Mouse (Mus musculus) embryonic facial prominence, embryonic 11.5 days (tissue): ENCODE data around the gene Ipo7. TPM values are rescaled to one million over a fixed set of nuclear protein-coding genes. Genes with fewer than 3 reads are reported as not detected.

Source experiments
- ATAC-seq: fragments of 200-750 bp; cut with Nextera tagmentation; replicated peaks from 2 replicates; pipeline ENCODE4 v1.8.0; 2017; ENCODE audit warnings: low read depth; ENCODE audit not compliant: insufficient number of reproducible peaks, low FRiP score, low TSS enrichment
- DNase-seq: peaks from one replicate; pipeline ENCODE4 v3.0.0-alpha.2; 2015; ENCODE audit warnings: low spot score
- H3K27ac ChIP-seq: fragments of 300-500 bp; sonication (generic); replicated peaks from 2 replicates; pipeline ENCODE4 v1.5.1; 2014; ENCODE audit warnings: mild to moderate bottlenecking, low read depth, low read length, control low read depth
- H3K27me3 ChIP-seq: fragments of 300-500 bp; sonication (generic); 2 replicates; pipeline ENCODE4 v1.6.1; 2014; ENCODE audit warnings: mild to moderate bottlenecking, low read length, moderate library complexity, mixed read lengths; ENCODE audit not compliant: control insufficient read depth, insufficient read depth
- H3K36me3 ChIP-seq: fragments of 300-500 bp; sonication (generic); replicated peaks from 2 replicates; pipeline ENCODE4 v1.6.1; 2014; ENCODE audit warnings: low read depth, mild to moderate bottlenecking, low read length, moderate library complexity, mixed read lengths; ENCODE audit not compliant: control insufficient read depth, insufficient read depth
- H3K4me1 ChIP-seq: fragments of 300-500 bp; sonication (generic); 2 replicates; pipeline ENCODE4 v1.6.1; 2014; ENCODE audit warnings: low read length, mixed read lengths; ENCODE audit not compliant: control insufficient read depth, insufficient read depth
- H3K4me2 ChIP-seq: fragments of 300-500 bp; sonication (generic); 2 replicates; pipeline ENCODE4 v1.6.1; 2014; ENCODE audit warnings: low read depth, mild to moderate bottlenecking, control low read depth, low read length, moderate library complexity
- H3K4me3 ChIP-seq: fragments of 300-500 bp; sonication (generic); 2 replicates; pipeline ENCODE4 v1.5.1; 2014; ENCODE audit warnings: low read depth, low read length, control low read depth
- H3K9ac ChIP-seq: fragments of 300-500 bp; sonication (generic); replicated peaks from 2 replicates; pipeline ENCODE4 v1.6.1; 2014; ENCODE audit warnings: mild to moderate bottlenecking, control low read depth, low read length
- H3K9me3 ChIP-seq: fragments of 300-500 bp; sonication (generic); replicated peaks from 2 replicates; pipeline ENCODE4 v1.6.1; 2016; ENCODE audit warnings: mild to moderate bottlenecking, low read length, inconsistent platforms, mixed read lengths; ENCODE audit not compliant: control insufficient read depth
- WGBS: fragments of 180-500 bp; shearing (Covaris S2); extraction: QIAGEN DNeasy Blood & Tissue Kit; methylation state at CpG from one replicate; pipeline ENCODE4 v1.1.7; 2014; 5-methylcytosine and 5-hydroxymethylcytosine counted together
- polyA plus RNA-seq: library from polyadenylated mRNA; unstranded; fragments of >200 nt; fragmentation: Nextera tagmentation; extraction: Ambion mirVana; gene quantifications from 2 replicates; pipeline ENCODE4 v1.2.1, GENCODE M21; 2014

Ipo7 gene
- polyA plus RNA-seq, 1 experiment from 2014 or later, result 29.9 TPM

DNA sequence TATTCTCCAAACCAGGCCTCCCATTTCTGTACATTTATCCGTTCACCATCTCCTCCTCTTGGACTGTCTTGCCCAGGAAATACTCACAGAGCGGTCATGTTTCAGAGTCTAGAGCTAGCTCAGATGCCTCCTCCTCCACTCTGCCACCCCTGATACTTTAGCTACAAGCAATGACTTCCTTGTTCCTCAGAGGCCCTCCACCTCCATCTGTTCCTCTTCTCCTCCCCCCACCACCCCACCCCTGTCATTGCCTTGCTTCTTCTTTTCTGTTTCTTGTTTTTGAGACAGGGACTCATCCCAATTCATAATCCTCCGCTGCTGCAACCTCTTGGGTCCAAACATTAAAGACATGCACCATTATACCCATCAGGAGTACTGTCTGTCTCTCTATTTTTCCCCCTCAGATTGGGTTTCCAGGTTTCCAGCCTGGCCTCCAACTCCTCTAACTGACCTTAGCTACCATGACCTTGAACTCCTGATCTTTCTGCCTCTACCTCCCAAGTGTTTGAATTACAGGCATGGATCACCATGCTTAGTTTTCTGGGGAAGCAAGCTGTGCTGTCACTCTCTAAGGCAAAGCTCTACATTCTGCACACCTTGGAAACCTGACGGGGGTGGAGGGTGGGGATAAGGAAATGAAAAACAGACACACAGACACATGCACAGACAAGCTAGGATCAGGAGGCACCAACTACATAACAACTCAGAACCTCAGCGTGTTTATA lies 11.4 kb upstream of the Ipo7 start:
- DNase-seq, result no peak
- Histone ChIP-seq H3K27ac (no peak overlapping the region), H3K4me1 (no peaks in the 10 kb centered on the region), H3K27me3 (no peaks in the 10 kb centered on the region), H3K9ac (no peak overlapping the region), H3K36me3 (no peaks in the 10 kb centered on the region), H3K4me2 (no peak overlapping the region), H3K9me3 (no peaks in the 10 kb centered on the region), H3K4me3 (no peak overlapping the region)
- WGBS, result 71% methylated on average over 5 of the region's 5 CpGs
- no peak for ATAC-seq

DNA sequence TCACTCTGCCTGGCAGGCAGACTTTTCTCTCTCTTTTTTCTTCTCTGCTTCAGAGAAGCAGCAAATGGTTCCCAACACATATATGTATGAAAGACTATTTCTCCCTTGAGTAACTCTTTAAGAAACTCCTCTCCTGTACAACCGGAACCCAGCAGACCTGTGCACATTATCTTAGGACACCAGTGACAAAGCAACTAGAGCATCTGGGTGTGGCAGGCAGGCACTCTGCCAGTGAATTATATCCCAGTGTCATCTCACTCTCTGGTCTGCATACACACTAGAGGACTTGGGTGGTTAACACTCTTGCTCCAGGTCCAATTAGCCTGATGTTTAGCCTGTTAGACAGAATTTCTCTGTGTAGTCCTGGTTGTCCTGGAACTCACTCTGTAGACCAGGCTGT lies 9.6 kb upstream of the Ipo7 start:
- Histone ChIP-seq H3K9ac (no peak overlapping the region), H3K9me3 (no peaks in the 10 kb centered on the region), H3K36me3 (no peaks in the 10 kb centered on the region), H3K27me3 (no peaks in the 10 kb centered on the region), H3K4me3 (no peak overlapping the region), H3K4me1 (no peaks in the 10 kb centered on the region), H3K4me2 (no peak overlapping the region), H3K27ac (no peak overlapping the region)
- ATAC-seq, result no peak
- DNase-seq, result no peak
- WGBS, result 93% methylated on average over 1 of the region's 1 CpGs

GRCm38 (mm10) chr7:110009084-110009483 lies 9.0 kb upstream of the Ipo7 start:
- no peak overlapping the region for H3K9ac ChIP-seq
- H3K4me3 ChIP-seq, result no peak overlapping the region
- H3K36me3 ChIP-seq, result no peaks in the 10 kb centered on the region
- H3K4me2 ChIP-seq, result no peak overlapping the region
- 92% methylated on average over 6 of the region's 6 CpGs for WGBS
- no peak for DNase-seq
- H3K4me1 ChIP-seq, result no peaks in the 10 kb centered on the region
- no peak for ATAC-seq
- no peak overlapping the region for H3K27ac ChIP-seq
- H3K9me3 ChIP-seq, result no peaks in the 10 kb centered on the region
- no peaks in the 10 kb centered on the region for H3K27me3 ChIP-seq

DNA sequence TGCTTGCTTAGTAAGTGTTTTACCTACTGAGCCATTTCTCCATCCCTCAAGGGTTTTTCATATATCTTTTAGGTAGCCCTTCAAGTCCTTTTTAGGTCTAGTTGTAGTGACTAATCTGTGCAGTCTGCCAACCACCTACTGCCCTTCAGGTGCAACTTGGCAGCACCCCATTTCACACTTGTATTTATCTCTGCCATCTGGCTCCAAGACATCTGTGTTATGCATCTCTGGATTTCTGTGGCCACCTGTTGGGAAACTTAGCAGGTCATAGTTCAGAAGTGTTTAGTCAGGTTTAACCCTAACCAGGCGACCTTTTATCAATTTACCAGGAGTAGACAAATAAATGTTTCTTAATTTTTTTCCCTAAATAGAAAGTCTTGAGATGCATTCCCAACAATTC lies 6.7 kb upstream of the Ipo7 start:
- no peak overlapping the region for H3K9ac ChIP-seq
- ATAC-seq (no peak), DNase-seq (no peak)
- 52% methylated on average over 1 of the region's 1 CpGs for WGBS
- no peak overlapping the region for H3K27ac ChIP-seq
- no peaks in the 10 kb centered on the region for H3K9me3 ChIP-seq
- no peaks in the 10 kb centered on the region for H3K4me1 ChIP-seq
- no peaks in the 10 kb centered on the region for H3K27me3 ChIP-seq
- H3K4me2 ChIP-seq, result no peak overlapping the region
- no peak overlapping the region for H3K4me3 ChIP-seq
- no peaks in the 10 kb centered on the region for H3K36me3 ChIP-seq

- DNase-seq (no peak), ATAC-seq (no peak)
- Histone ChIP-seq H3K4me1 (no peaks in the 10 kb centered on the region), H3K27ac (no peak overlapping the region), H3K9ac (no peak overlapping the region), H3K4me3 (no peak overlapping the region), H3K4me2 (no peak overlapping the region), H3K36me3 (no peaks in the 10 kb centered on the region), H3K9me3 (no peaks in the 10 kb centered on the region), H3K27me3 (no peaks in the 10 kb centered on the region)
- WGBS, result 84% methylated on average over 5 of the region's 5 CpGs
These were observed 3.8 kb upstream of the Ipo7 start for GRCm38 (mm10) chr7:110014272-110014671.

GRCm38 (mm10) chr7:110018631-110019482 lies 783 bp downstream of the Ipo7 start:
- H3K9ac ChIP-seq, result peak overlapping the region; percentile 93
- no peaks in the 10 kb centered on the region for H3K9me3 ChIP-seq
- peak overlapping the region; percentile 69 for H3K4me2 ChIP-seq
- H3K27ac ChIP-seq, result peak overlapping the region; percentile 82
- WGBS, result under 1% methylated on average over 42 of the region's 42 CpGs
- no peaks in the 10 kb centered on the region for H3K27me3 ChIP-seq
- ATAC-seq (peak; percentile 82), DNase-seq (no peak)
- H3K36me3 ChIP-seq, result no peaks in the 10 kb centered on the region
- peak overlapping the region; percentile 99 for H3K4me3 ChIP-seq
- no peaks in the 10 kb centered on the region for H3K4me1 ChIP-seq

- no peaks in the 10 kb centered on the region for H3K9me3 ChIP-seq
- WGBS, result 87% methylated on average over 1 of the region's 1 CpGs
- H3K27ac ChIP-seq, result no peak overlapping the region
- H3K9ac ChIP-seq, result no peak overlapping the region
- DNase-seq (no peak), ATAC-seq (no peak)
- H3K27me3 ChIP-seq, result no peaks in the 10 kb centered on the region
- H3K4me1 ChIP-seq, result no peaks in the 10 kb centered on the region
- H3K4me2 ChIP-seq, result no peak overlapping the region
- H3K4me3 ChIP-seq, result no peak overlapping the region
- H3K36me3 ChIP-seq, result no peaks in the 10 kb centered on the region
These were observed 5.5 kb downstream of the Ipo7 start for GRCm38 (mm10) chr7:110023553-110023952.

DNA sequence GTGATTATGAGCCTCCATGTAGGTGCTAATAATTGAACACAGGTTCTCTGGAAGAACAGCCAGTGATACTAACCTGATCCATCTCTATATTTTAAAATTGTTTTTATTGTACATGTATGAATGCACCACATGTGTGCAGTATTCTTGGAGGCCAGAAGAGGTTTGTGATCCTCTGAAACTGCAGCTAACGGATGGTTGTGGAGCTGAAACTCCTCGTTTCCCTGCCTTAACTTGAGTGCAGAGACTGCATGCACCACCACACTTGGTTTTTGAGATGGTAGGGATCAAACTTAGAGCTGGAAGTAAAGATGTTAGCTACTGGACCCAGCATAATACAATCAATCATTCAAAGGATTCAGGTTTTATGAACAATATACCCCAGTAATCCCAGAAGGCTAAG lies 8.5 kb downstream of the Ipo7 start:
- WGBS, result 87% methylated on average over 2 of the region's 2 CpGs

More for the DNA sequence above, 8.5 kb downstream of the Ipo7 start:
- DNase-seq (no peak), ATAC-seq (no peak)
- Histone ChIP-seq H3K36me3 (peaks cover 11% of the 10 kb centered on the region), H3K9ac (no peak overlapping the region), H3K4me2 (no peak overlapping the region), H3K27ac (no peak overlapping the region), H3K9me3 (no peaks in the 10 kb centered on the region), H3K27me3 (no peaks in the 10 kb centered on the region), H3K4me1 (no peaks in the 10 kb centered on the region), H3K4me3 (no peak overlapping the region)
